Mouse (Mus musculus): ENCODE data around the gene Fancc. TPM values are rescaled to one million over a fixed set of nuclear protein-coding genes. Genes with fewer than 3 reads are reported as not detected.
A peak's percentile ranks its signal among the peaks of the same experiment; 100 is the strongest.

The Fancc gene
- polyA plus RNA-seq, 1 experiment: 0.19 TPM

DNA sequence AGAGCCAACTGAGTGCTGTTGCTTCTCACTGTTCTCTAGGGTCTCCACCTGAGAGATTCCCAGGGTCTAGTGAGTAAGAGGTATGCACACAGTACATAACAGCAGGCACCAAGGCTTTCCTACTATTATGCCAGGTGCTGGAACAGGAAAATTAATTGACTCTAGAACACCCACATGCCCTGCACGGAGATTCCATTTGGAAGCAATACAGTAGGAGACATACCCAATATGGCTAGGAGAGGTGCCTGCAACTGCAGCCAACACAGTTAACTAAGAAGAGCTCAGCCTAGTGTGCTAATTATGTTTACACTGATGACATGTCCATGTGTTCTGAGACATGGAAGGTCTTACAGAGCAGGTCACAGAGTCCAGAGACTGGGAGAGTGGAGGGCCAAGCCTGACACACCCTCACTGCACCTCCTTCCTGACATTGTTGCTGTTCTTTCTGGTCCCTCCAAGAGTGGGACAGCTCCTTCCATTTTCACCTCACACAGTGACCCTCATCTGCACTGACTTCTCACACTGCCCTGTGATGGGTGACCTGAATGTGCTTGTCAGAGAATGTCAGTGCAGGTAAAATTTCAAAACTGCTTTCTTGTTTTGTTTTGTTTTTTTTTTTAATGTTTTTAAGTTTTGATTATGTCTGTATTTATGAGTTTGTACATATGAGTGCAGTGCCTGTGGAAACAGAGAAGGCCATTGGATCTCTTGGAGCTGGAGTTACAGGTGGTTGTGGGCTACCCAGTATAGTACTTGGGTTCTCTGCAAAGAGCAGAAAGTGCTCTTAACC lies 234.7 kb downstream of the Fancc start:
- Histone ChIP-seq H3K4me1 (peaks cover 61% of the 10 kb centered on the region), H3K4me3 (replicated peaks) (no peak overlapping the region), H3K9me3 (no peaks in the 10 kb centered on the region), H3K36me3 (replicated peaks; ENCODE audit: low read length) (peaks cover 35% of the 10 kb centered on the region), H3K27me3 (replicated peaks) (no peaks in the 10 kb centered on the region)
- TF ChIP-seq GATA1 (IDR thresholded peaks at IDR 0.05; ENCODE audit: borderline replicate concordance, low read length) (no peak), FLI1 (IDR thresholded peaks at IDR 0.05; ENCODE audit: low read length) (no peak)

- Histone ChIP-seq H3K36me3 (replicated peaks; ENCODE audit: low read length) (peaks cover 37% of the 10 kb centered on the region), H3K4me1 (peaks cover 66% of the 10 kb centered on the region), H3K9me3 (no peaks in the 10 kb centered on the region)
Observed at GRCm38 (mm10) chr13:63261676-63262075, 235.4 kb downstream of the Fancc start.

GRCm38 (mm10) chr13:63260753-63261631 lies 236.1 kb downstream of the Fancc start:
- H3K4me1 ChIP-seq: peaks cover 69% of the 10 kb centered on the region
- no peaks in the 10 kb centered on the region for H3K9me3 ChIP-seq
- H3K4me3 ChIP-seq (replicated peaks): peak overlapping the region; percentile 82
- no peak for TF ChIP-seq GATA1 (IDR thresholded peaks at IDR 0.05; ENCODE audit: borderline replicate concordance, low read length)
- TF ChIP-seq FLI1 (IDR thresholded peaks at IDR 0.05; ENCODE audit: low read length): no peak
- H3K27me3 ChIP-seq (replicated peaks): no peaks in the 10 kb centered on the region
- peaks cover 34% of the 10 kb centered on the region for H3K36me3 ChIP-seq (replicated peaks; ENCODE audit: low read length)

More at GRCm38 (mm10) chr13:63261676-63262075, 235.4 kb downstream of the Fancc start:
- no peak for TF ChIP-seq GATA1 (IDR thresholded peaks at IDR 0.05; ENCODE audit: borderline replicate concordance, low read length)
- TF ChIP-seq FLI1 (IDR thresholded peaks at IDR 0.05; ENCODE audit: low read length): no peak
- Histone ChIP-seq H3K4me3 (replicated peaks) (peak overlapping the region; percentile 8), H3K27me3 (replicated peaks) (no peaks in the 10 kb centered on the region)

DNA sequence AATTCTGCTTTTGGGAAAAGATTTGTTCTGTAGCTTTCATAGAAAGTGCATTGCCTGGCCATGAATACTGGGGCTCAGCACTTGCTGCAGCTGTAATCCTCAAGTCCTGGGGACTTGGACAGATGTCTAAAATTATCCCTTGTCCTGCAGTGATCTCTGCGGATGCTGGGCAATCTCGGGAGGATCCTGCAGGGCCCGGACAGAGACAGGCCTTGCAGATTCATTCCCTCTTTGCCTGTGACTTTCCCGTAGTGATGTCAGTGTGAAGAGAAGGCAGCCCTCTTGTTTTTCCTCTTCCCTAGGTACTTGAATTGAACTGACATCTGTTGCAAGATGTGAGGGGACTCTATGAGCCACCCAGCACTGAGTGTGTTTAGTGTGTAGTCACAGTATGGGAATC lies 236.9 kb downstream of the Fancc start:
- H3K9me3 ChIP-seq: no peaks in the 10 kb centered on the region
- peaks cover 77% of the 10 kb centered on the region for H3K4me1 ChIP-seq
- H3K4me3 ChIP-seq (replicated peaks): no peak overlapping the region
- peaks cover 31% of the 10 kb centered on the region for H3K36me3 ChIP-seq (replicated peaks; ENCODE audit: low read length)
- TF ChIP-seq FLI1 (IDR thresholded peaks at IDR 0.05; ENCODE audit: low read length): no peak
- no peak for TF ChIP-seq GATA1 (IDR thresholded peaks at IDR 0.05; ENCODE audit: borderline replicate concordance, low read length)
- H3K27me3 ChIP-seq (replicated peaks): no peaks in the 10 kb centered on the region

DNA sequence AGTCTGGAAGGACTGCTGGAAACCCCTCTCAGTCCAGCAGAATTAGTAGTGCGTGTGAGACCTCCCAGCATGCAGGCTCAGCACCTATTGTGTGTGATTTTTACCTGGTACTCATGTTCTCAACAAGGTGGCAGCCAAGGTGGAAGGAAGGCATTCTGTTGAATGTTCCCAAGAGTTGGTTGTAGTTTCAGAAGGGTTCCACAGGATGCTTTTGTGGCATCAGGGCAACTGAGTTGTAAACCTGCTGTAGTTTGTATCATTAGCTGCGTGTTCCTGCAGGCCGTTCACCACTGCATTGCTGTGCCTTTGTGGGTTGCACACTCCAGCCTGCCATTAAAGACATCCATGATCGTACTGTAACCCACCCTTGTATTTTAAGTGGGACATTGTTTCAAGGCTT lies 238.4 kb downstream of the Fancc start:
- Histone ChIP-seq H3K4me3 (replicated peaks) (no peak overlapping the region), H3K4me1 (peaks cover 87% of the 10 kb centered on the region), H3K36me3 (replicated peaks; ENCODE audit: low read length) (peaks cover 30% of the 10 kb centered on the region), H3K27me3 (replicated peaks) (no peaks in the 10 kb centered on the region), H3K9me3 (no peaks in the 10 kb centered on the region)
- TF ChIP-seq GATA1 (IDR thresholded peaks at IDR 0.05; ENCODE audit: borderline replicate concordance, low read length): no peak
- TF ChIP-seq FLI1 (IDR thresholded peaks at IDR 0.05; ENCODE audit: low read length): no peak

DNA sequence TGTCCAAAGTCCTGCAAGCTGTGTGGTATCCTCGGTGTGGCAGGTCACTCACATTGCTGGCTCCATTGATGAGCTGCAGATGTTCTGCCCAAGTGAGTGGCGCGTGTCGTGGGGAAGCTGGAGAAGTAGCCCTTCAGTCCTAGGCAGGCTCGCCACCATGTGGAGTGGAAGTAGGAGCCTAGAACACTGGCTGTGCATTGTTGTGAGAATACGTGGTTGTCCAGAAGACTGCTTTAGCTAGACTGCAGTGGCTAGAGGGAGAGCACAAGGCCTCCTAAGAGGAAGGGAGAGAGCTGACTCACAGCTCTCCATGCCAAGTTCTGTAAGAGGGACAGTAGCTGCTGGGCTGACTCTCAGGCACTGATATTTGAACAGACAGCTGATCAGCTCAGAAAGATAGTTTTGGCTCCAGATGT lies 238.9 kb downstream of the Fancc start:
- H3K4me1 ChIP-seq: peaks cover 88% of the 10 kb centered on the region
- peaks cover 25% of the 10 kb centered on the region for H3K36me3 ChIP-seq (replicated peaks; ENCODE audit: low read length)
- peak overlapping the region; percentile 60 for H3K4me3 ChIP-seq (replicated peaks)
- no peaks in the 10 kb centered on the region for H3K9me3 ChIP-seq
- TF ChIP-seq FLI1 (IDR thresholded peaks at IDR 0.05; ENCODE audit: low read length) (no peak), GATA1 (IDR thresholded peaks at IDR 0.05; ENCODE audit: borderline replicate concordance, low read length) (no peak)
- no peaks in the 10 kb centered on the region for H3K27me3 ChIP-seq (replicated peaks)

DNA sequence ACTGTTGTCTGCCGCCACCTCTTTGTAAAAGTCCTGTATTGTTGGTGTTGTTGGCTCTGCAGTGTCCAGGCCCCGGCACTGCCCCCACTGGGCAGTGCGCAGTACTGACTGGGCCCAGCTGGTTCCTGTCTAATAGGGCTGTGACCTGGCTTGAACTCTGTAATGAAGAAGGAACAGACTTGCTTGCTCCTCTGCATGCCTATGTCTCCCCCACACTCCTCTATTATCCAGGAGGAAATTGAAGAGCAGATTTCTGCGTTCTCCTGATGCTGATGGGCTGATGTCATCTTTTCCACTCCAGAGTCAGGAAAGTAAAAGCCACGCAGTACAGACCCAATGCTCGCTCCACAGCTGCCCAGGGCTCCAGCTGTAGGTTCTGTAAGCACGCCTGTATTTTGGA lies 240.3 kb downstream of the Fancc start:
- H3K4me1 ChIP-seq: peaks cover 94% of the 10 kb centered on the region
- H3K9me3 ChIP-seq: no peaks in the 10 kb centered on the region
- no peak overlapping the region for H3K4me3 ChIP-seq (replicated peaks)
- no peak for TF ChIP-seq GATA1 (IDR thresholded peaks at IDR 0.05; ENCODE audit: borderline replicate concordance, low read length)
- no peak for TF ChIP-seq FLI1 (IDR thresholded peaks at IDR 0.05; ENCODE audit: low read length)
- peaks cover 17% of the 10 kb centered on the region for H3K36me3 ChIP-seq (replicated peaks; ENCODE audit: low read length)
- no peaks in the 10 kb centered on the region for H3K27me3 ChIP-seq (replicated peaks)

DNA sequence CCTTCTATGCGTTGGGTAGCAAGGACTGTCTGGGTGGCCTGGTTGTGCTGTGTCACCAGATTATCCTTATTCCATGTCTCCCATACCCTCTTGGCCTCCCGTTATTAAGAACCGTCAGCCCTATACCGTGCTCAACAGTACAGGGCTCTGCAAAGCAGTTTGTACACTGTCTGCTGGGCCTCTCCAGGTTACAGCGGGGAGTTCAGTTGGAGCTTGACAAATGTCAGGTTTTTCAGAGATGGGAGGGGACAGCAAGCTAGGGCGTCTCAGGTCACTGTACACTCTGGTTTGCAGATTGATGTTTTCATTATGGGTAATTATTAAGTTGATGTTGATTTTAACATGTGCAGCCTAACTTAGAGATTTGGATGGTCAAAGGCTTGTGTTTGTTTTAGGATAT lies 240.9 kb downstream of the Fancc start:
- Histone ChIP-seq H3K4me1 (peaks cover 94% of the 10 kb centered on the region), H3K36me3 (replicated peaks; ENCODE audit: low read length) (peaks cover 16% of the 10 kb centered on the region), H3K9me3 (no peaks in the 10 kb centered on the region)

GRCm38 (mm10) chr13:63255519-63256011 lies 241.5 kb downstream of the Fancc start:
- H3K4me1 ChIP-seq: peaks cover 94% of the 10 kb centered on the region
- peaks cover 18% of the 10 kb centered on the region for H3K36me3 ChIP-seq (replicated peaks; ENCODE audit: low read length)
- no peaks in the 10 kb centered on the region for H3K9me3 ChIP-seq
- TF ChIP-seq GATA1 (IDR thresholded peaks at IDR 0.05; ENCODE audit: borderline replicate concordance, low read length) (no peak), FLI1 (IDR thresholded peaks at IDR 0.05; ENCODE audit: low read length) (no peak)
- H3K27me3 ChIP-seq (replicated peaks): peaks cover 7% of the 10 kb centered on the region
- peak overlapping the region; percentile 16 for H3K4me3 ChIP-seq (replicated peaks)

More for the DNA sequence above, 240.9 kb downstream of the Fancc start:
- Histone ChIP-seq H3K4me3 (replicated peaks) (peak overlapping the region; percentile 25), H3K27me3 (replicated peaks) (peaks cover 5% of the 10 kb centered on the region)
- no peak for TF ChIP-seq FLI1 (IDR thresholded peaks at IDR 0.05; ENCODE audit: low read length)
- TF ChIP-seq GATA1 (IDR thresholded peaks at IDR 0.05; ENCODE audit: borderline replicate concordance, low read length): no peak
